Mouse (Mus musculus) adrenal gland, postnatal 10 days (tissue): ENCODE measurements around the gene Gm38392. TPM values are rescaled to one million over a fixed set of nuclear protein-coding genes. Genes with fewer than 3 reads are reported as not detected.
A peak's percentile ranks its signal among the peaks of the same experiment; 100 is the strongest.

Source experiments
- DNase-seq: peaks from one replicate; pipeline ENCODE4 v3.0.0; 2021; ENCODE audit warnings: mixed read lengths
- total RNA-seq, 2 experiments: library from RNA; stranded (reverse); gene quantifications; 2 replicates each; pipeline ENCODE4 v1.2.3; 2021

The Gm38392 gene
- total RNA-seq, 2 experiments from 2014 or later, result 1.1 to 1.3 TPM

DNA sequence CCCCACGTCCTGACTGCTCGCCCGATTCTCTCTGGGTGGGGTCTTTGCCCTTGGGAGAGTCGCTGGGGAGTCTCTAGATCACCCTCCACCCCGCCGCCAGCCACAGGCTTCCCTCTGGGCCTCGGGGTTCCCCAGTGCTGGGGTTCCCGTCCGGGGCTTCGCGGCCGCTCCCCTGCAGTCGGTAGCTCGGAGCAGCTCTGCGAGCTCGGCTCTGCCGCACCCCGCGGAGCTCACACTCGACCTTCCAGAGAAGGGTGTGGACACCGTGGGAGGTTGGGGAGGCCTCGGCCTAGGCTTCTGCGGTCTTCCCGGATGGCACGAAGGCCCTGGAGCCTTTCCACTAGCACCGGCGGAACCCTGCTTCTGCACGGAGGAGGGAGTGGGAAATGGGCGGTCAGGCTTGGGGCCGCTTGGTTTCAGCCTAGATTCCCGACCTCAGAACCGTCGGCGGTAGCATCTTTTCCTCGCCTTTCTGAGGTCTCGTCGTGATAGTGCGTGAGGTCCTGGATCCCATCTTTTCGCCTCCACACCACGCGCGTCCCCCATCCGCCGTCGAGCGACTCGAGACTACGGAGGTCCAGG is 71.9 kb downstream of the Gm38392 start:
- DNase-seq, result peak; percentile 15

DNA sequence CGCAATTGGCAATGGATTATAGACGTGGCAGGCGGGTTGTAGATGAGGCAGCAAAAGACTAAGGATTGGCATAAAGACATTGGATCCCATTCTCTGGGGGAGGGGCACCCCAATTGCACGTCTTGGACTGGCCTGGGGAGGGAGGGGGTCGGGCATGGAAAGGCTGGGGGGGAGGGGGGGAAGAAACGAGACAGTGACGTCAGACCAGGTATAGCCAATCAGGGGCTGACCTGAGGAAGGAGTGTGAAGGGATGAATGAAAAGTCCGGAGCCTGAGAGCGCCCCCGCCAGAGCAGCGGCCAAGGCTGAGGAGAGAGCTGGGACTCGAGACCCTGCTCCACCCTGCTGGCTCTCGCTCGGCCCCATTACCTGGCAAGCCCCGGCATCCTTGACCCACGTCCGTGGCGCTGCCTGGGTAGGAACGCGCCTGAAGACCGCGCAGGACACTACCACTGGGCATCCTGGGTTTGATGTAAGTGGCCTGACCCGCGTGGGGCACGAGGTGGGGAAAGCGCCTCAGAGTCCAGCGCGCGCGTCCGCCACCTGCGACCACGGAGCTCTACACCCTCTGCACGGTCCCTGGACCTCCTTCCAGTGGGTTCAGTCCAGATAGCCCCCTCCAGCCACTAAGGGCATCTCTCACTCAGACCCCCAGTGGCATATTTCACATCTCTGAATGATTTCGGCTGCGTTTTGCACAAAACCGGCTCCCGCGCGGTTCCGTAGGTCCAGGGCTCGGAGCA is 72.6 kb downstream of the Gm38392 start:
- no peak for DNase-seq

- DNase-seq, result no peak
Measured at GRCm38 (mm10) chr3:88213019-88213418, 74.0 kb downstream of the Gm38392 start.

DNA sequence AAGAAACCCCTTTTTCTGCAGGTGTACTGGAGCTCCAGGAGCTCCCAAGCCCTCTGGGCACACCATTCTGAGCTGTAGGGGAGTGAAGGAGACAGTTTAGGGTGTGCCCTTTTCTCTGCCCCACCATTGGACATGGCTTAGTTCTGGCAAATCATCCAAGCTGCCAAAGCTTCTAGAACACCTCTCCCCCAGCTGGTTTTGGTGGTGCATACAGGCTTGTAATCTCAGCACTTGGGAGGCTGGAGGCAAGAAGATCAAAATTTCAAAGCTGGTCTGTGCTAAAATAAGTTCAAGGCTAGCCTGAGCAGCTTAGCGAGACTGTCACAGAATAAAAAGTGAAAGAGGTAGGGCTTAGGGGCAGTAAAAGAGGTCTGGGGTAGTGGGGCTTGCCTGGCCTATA is 74.7 kb downstream of the Gm38392 start:
- no peak for DNase-seq

GRCm38 (mm10) chr3:88210918-88211317 is 76.1 kb downstream of the Gm38392 start:
- DNase-seq, result no peak

DNA sequence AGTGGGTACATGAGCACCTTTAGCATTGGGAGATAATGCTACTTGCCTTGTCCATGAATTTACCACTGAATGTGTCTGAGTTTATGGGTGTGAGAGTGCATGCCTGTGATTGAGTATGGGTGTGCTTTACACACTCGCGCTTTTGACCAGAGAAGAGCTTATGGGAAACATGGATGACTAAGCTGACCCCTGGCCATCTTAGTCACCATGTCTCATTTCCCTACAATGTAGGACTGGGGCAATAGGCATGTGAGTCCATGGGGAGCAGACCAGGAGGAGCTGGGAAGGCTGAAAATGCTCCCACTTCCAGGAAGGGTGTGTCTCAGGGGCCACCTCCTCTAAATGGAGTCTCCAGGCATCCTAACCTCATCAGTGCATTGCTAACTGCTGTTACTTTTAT is 76.9 kb downstream of the Gm38392 start:
- no peak for DNase-seq

DNA sequence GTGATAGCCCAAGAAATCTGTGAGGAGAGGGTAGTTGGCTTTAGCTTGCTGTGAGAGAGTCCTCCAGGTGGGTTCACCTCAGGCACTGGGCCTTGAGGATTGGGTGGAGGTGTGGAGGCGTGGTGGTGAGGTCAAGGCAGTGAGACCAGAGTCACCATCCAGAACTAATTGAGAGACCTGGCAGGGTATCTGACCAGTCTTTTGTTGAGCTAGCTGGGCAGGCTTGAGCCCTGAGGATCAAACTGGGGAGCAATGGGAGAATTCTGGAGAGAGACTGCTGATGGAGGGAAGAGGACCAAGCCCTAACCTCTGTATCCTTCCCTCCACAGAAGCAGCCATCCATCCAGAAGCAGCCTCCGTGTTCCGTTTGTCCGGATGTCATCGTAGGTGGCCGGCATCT is 77.7 kb downstream of the Gm38392 start:
- no peak for DNase-seq

- no peak for DNase-seq
Measured at GRCm38 (mm10) chr3:88208226-88208720, 78.7 kb downstream of the Gm38392 start.

DNA sequence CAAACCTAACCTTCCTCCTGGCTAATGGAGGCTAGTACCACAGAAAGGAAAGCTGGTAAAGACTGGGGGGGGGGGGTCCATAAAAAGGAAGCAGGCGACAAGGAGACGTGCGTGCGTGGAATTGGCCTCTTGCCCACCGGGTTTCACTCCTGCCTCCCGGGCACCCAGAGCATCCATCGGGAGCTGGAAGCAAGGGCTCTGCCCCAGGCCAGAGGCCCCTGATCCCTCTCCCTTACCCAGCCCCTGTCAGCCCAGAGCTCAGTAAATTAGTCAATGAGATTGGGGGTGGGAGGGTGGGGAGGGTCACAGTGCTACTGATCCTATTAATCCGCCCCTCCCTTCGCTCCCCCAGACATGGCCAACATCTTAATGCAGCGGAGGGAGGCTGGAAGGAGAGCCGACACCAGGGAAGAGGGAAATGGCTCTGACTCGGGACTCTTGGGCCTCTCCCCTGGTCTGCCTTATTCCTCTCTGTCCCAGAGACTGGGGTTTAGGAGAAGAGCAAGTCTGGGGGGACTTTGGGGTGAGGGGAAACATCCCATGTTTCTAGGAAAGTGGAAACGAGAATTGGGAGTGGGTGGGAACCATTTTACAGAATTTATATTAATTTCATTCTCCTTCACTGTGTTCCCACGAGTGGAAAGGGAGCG is 79.4 kb downstream of the Gm38392 start:
- no peak for DNase-seq

- DNase-seq, result no peak
Measured at GRCm38 (mm10) chr3:88206901-88207371, 80.1 kb downstream of the Gm38392 start.

DNA sequence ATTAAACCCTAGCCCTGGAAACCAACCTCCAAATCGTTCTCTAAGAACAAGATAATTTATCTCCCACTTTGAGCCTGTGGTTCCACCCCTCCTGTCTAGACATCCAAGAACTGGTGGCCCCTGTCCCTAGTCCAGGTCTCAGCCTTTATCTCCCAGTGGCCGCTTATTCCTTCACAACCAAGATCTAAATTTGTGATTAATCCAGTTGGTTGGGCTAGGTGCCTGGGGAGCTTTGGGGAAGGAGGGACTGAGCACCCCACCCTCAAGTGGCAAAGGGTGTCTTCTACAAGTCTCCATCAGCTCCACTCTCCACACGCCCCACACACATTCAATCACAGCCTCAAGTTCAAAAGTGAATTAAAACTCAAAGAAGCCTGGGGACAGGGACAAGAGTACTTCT is 80.5 kb downstream of the Gm38392 start:
- DNase-seq, result no peak

DNA sequence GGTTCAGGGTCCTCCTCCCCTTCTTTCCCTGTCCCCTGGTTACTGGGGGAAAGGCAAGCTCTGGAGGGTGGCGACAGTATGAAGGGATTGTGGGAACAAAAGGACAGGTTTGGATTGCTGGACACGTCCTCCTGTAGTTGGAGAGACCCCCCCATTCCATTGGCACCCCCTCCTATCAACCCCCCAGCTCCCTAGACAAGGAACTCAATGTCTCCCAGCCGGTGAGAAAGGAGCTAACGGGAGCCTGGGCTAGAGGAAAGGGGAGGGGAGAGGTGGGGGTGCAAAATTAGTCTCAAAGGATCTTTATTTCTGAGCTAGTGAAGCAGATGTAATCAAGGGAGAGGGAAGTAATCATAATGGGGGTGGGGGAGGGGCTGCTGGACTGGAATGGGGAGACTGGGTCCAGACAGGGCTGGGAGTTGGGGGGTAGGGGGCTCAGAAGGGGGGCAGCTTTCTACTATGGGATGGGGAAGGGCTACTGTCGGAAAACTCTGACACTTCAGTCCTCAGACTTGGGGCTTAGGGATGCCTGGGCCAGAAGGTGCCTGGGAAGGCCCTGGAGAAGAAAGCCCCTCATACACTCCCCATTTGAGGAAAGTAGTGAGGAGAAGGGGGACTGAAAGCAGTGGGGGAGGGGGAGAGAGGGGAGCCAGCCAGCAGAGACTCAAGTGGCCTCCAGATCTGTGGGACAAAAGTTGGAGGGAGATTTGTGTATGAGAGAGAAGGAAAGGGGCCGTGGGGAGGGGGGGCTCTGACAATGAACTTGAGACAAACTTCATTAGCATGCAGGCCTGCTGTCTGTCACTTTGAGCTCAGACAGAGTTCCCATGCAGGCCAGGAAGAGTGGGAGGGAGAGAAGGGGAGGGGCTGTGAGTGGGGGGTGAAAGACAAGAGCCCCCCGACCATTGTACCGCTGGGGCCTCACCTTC is 81.2 kb downstream of the Gm38392 start:
- no peak for DNase-seq

DNA sequence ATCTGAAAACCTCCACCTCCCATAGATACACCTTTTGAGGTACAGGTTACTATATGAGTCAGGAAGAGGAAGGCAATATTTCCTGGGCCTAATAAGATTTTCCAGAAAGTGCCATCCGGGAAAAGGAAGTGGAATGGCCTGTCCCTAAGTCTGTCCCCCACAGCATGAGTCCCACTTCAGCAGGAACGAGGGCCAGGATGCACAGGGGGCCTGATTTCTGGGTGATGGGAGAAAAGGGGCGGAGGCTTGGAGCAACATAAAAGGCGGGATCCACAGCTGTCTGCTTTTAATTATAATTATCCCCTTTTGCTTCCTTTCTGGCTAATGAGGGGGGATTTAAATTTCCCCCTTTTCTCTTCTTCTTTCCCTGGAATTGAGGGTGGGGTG is 81.8 kb downstream of the Gm38392 start:
- no peak for DNase-seq

- DNase-seq, result no peak
Measured at GRCm38 (mm10) chr3:88204751-88205150, 82.3 kb downstream of the Gm38392 start.

DNA sequence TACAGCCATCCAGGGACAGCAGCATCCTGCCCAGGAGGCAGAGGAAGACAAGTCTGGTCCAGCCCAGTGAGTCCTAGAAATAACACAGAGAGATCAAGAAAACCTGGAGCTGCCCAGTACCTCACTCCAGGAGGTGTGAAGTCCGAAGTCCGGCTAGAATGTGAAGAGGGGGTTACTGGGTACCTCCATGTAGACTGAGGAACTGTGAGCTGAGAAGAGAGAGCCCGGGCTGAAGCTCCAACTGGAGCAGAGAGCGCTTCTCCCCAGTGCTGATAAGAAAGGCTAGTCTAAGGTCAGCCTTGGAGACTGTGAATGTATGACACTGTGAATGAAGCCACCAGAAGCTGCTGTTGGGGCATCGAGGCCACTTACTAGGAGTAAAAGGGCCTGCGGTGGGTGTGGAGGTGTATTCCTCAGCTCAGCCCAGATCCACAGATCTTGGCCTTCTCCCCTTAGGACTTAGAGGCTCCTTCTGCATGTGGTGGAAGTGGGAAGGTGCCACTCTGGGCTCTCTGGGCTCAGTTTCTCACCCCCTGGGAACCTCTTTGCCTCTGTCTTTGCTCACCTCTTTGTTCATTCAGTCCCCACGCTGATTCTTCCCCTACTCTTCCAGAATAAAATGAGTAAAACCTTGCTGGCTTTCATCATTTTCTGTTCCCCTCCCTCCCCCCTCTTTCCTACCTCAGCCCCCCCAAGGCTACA is 82.9 kb downstream of the Gm38392 start:
- no peak for DNase-seq

GRCm38 (mm10) chr3:88203456-88203855 is 83.6 kb downstream of the Gm38392 start:
- no peak for DNase-seq

DNA sequence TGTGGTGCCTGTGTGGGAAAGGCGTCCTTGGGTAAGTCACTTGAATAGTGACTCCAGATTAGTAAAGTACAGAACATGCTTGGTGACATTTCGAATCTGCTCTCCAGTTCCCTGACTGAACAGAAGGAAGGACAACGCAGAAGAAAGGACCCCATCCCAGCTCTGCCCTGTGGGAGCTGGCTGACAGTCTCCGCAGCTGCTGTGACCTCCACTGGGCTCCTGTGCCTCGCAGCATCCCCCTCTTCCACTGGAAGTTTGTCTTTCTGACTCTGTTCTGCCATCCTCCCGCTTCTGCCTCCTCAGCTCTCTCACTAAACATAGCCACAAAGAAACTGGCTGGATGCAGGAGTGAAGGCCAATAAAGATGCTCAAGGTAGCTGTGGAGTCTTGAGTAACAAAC is 84.0 kb downstream of the Gm38392 start:
- no peak for DNase-seq

- DNase-seq, result no peak
Measured at GRCm38 (mm10) chr3:88201640-88202039, 85.4 kb downstream of the Gm38392 start.

DNA sequence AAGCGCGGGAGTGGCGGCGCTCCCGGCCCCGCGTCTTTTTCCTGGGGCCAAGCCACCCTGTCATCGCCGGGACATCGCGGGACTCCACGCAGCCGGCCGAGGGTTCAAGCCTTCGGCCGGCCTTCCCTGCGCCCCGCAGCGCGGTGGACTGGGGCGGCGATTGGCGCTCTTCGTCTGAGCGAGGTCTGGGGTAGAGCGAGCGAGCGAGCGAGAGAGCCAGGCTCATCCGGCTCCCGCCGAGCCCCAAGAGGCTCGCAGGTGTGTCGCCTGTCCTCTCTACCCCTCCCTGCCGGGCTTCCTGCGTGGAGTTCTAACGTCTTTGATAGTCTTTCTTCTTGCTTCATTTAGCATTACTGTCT is 86.1 kb downstream of the Gm38392 start:
- DNase-seq, result no peak

DNA sequence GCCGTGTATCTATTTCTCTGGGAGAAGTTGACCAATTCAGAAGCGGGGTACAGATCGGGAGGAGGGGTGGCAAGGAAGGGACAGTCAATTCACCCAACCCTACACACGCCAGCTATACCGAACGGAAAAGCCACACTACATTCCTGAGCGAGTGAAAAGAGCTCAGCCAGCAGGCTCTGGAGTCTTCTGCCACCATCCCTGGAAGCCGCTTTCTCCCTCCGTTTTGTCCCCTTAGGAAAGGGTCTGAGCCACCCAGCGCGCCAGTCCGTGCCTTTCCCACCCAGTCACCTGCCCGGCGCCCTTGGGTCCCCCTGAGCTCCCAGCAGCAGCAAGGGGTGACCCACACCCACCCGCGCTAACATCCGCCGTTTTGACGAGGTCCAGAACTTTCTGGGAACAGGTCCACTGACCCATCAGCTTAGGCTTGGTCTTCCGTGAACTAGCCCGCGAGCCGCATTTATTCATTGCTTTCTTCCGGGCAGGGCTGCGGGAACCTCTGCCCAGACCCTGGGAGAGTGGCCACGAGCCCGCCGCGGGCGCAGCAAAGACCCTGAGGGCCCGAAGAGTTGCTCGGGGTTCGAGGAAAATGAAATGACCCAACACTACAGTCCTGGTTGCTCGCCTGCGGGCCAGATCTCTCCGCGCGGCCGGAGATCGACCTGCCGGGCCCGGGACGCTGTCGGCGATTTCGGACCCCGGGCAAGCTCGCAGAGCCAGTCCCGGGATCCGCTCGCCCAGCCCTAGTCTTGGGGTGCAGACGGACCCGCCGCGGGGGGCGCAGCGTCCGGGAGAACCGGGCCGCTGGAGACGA is 86.6 kb downstream of the Gm38392 start:
- DNase-seq, result no peak
